In genomic region chr10:128376099-128376454, GRCm38 (mm10) we compare ENCODE assay signal across 9 mouse cellular contexts. TPM values are rescaled to one million over a fixed set of nuclear protein-coding genes. Genes with fewer than 3 reads are reported as not detected.
DNase-seq lines count a peak whose midpoint lies in the region; ATAC-seq and TF ChIP-seq lines count a peak whose summit lies in the region.
"Had no signal": no experiment of that assay in that cellular context is flagged by ENCODE, and none has a peak within 500 bp of the region (broad histone marks: within the 10 kb centered on the region; RNA-seq: fewer than 3 reads in every experiment).

No protein-coding gene starts in this region.

- H3K9me3 ChIP-seq in heart, embryonic 15.5 days (replicated peaks), result no peaks in the 10 kb centered on the region
- H3K9me3 ChIP-seq in G1E (replicated peaks), result no peaks in the 10 kb centered on the region
- H3K9me3 ChIP-seq in hindbrain, embryonic 10.5 days, result no peaks in the 10 kb centered on the region

- WGBS in heart, embryonic 15.5 days, result 52% methylated on average over 4 of the region's 4 CpGs
- WGBS in hindbrain, embryonic 10.5 days, result 49% methylated on average over 4 of the region's 4 CpGs
- 66% methylated on average over 4 of the region's 4 CpGs for WGBS in macrophage (ENCODE audit: missing documents)

- TF ChIP-seq CTCF in G1E (IDR thresholded peaks at IDR 0.05; ENCODE audit: low read depth, low read length), result no peak

- peaks cover 26% of the 10 kb centered on the region for H3K79me2 ChIP-seq in macrophage (ENCODE audit: inconsistent target)

- no peaks in the 10 kb centered on the region for H3K27me3 ChIP-seq in heart, embryonic 15.5 days
- no peaks in the 10 kb centered on the region for H3K27me3 ChIP-seq in G1E (ENCODE audit: insufficient read depth, low read length)
- H3K27me3 ChIP-seq in hindbrain, embryonic 10.5 days (ENCODE audit: insufficient read depth, poor library complexity, severe bottlenecking), result no peaks in the 10 kb centered on the region

- ATAC-seq in heart, embryonic 15.5 days (replicated peaks; ENCODE audit: insufficient number of reproducible peaks, insufficient read depth, low FRiP score, low read depth), result no peak
- no peak for ATAC-seq in G1E (ENCODE audit: extremely low read depth, insufficient number of reproducible peaks, low FRiP score, poor library complexity, severe bottlenecking)

- H3K9ac ChIP-seq in heart, embryonic 15.5 days, result peak overlapping the region; percentile 98; the same call in 1 of the 2 replicates

- peak overlapping the region; percentile 96 for H3K27ac ChIP-seq in heart, embryonic 15.5 days
- peak overlapping the region; percentile 98 for H3K27ac ChIP-seq in hindbrain, embryonic 10.5 days
- H3K27ac ChIP-seq in macrophage, result peak overlapping the region; percentile 77

- H3K36me3 ChIP-seq in heart, embryonic 15.5 days, result peaks cover 26% of the 10 kb centered on the region
- peaks cover 31% of the 10 kb centered on the region for H3K36me3 ChIP-seq in G1E (replicated peaks)
- H3K36me3 ChIP-seq in hindbrain, embryonic 10.5 days, result peaks cover 32% of the 10 kb centered on the region
- H3K36me3 ChIP-seq in macrophage (ENCODE audit: inconsistent target), result peaks cover 20% of the 10 kb centered on the region; the same call in 1 of the 2 replicates

- H3K4me3 ChIP-seq in heart, embryonic 15.5 days, result peak overlapping the region; percentile 85
- H3K4me3 ChIP-seq in G1E (ENCODE audit: low read depth, low read length), result peak overlapping the region; percentile 88; the same call in 1 of the 2 replicates
- H3K4me3 ChIP-seq in hindbrain, embryonic 10.5 days, result peak overlapping the region; percentile 98
- H3K4me3 ChIP-seq in macrophage (ENCODE audit: inconsistent target), result peak overlapping the region; percentile 22; the same call in 1 of the 2 replicates

- DNase-seq in heart, adult 11 months, result no peak
- no peak for DNase-seq in G1E (ENCODE audit: low spot score)
- DNase-seq in hindbrain, embryonic 10.5 days (ENCODE audit: low spot score), result no peak
- no peak for DNase-seq in thymus, postnatal 36 days
- DNase-seq in spleen, postnatal 4 days (ENCODE audit: low spot score in 2 of 2), result no peak
- no peak for DNase-seq in adrenal gland, adult 2 months

- peak overlapping the region; percentile 90 for H3K4me2 ChIP-seq in heart, embryonic 15.5 days

- peaks cover 32% of the 10 kb centered on the region for H3K4me1 ChIP-seq in heart, embryonic 15.5 days (replicated peaks)
- peaks cover 53% of the 10 kb centered on the region for H3K4me1 ChIP-seq in G1E (ENCODE audit: insufficient read depth, low read depth, low read length)
- peaks cover 28% of the 10 kb centered on the region for H3K4me1 ChIP-seq in hindbrain, embryonic 10.5 days (replicated peaks)

RNA-seq across cellular contexts. Expression of gene Ankrd52, which starts 0.8 kb away (rescaled TPM):
- polyA plus RNA-seq in heart, embryonic 15.5 days (2015; fragmentation: Nextera tagmentation; extraction: Ambion mirVana), result 6.8 and 11.8 TPM in 2 replicates
- total RNA-seq in G1E (2014; fragmentation: Nextera tagmentation) (72.9 and 80.4 TPM in 2 replicates), G1E (2017) (5.9 and 6.6 TPM in 2 replicates)
- polyA plus RNA-seq in G1E (2012) (68.3 and 75.9 TPM in 2 replicates), macrophage (2018) (23.3 to 29.3 TPM (median 26.0 TPM) in 3 replicates)
- 9.6 and 10.3 TPM in 2 replicates for polyA plus RNA-seq in hindbrain, embryonic 10.5 days (2016; fragmentation: Nextera tagmentation; extraction: Ambion mirVana)
- 100 to 1,000 TPM in 14 of 26 experiments, 10 to 100 TPM in 12; 50.9 to 167 (median 110) TPM for total RNA-seq in macrophage (2018; cell fraction: chromatin; rRNA removed)
- 10 to 100 TPM; 21.8 to 48.7 (median 34.6) TPM for total RNA-seq in macrophage (2018; cell fraction: cytosol; rRNA removed)
- 100 to 1,000 TPM in 2 of 26 experiments, 10 to 100 TPM in 24; 40.0 to 119 (median 63.2) TPM for total RNA-seq in macrophage (2018; cell fraction: nucleus; rRNA removed)
- 10 to 100 TPM; 48.3 to 59.3 TPM for total RNA-seq in adrenal gland, adult 2 months (2021)
- polyA plus RNA-seq in adrenal gland, adult 2 months (2012; rRNA removed), result 44.2 and 53.1 TPM in 2 replicates

RNA-seq across cellular contexts. Expression of gene Coq10a, which starts 7.3 kb away (rescaled TPM):
- polyA plus RNA-seq in heart, embryonic 15.5 days (2015; fragmentation: Nextera tagmentation; extraction: Ambion mirVana), result 17.0 TPM in 2 replicates
- 28.8 and 29.8 TPM in 2 replicates for total RNA-seq in G1E (2014; fragmentation: Nextera tagmentation)
- 24.9 and 27.4 TPM in 2 replicates for total RNA-seq in G1E (2017)
- polyA plus RNA-seq in G1E (2012), result 7.3 and 8.7 TPM in 2 replicates
- polyA plus RNA-seq in hindbrain, embryonic 10.5 days (2016; fragmentation: Nextera tagmentation; extraction: Ambion mirVana), result 14.5 and 21.6 TPM in 2 replicates
- total RNA-seq in macrophage (2018; cell fraction: chromatin; rRNA removed), result 100 to 1,000 TPM in 2 of 26 experiments, 10 to 100 TPM in 24; 13.3 to 122 (median 50.9) TPM
- total RNA-seq in macrophage (2018; cell fraction: cytosol; rRNA removed), result 10 to 100 TPM; 12.0 to 35.3 (median 21.6) TPM
- 100 to 1,000 TPM in 3 of 26 experiments, 10 to 100 TPM in 23; 11.0 to 129 (median 43.5) TPM for total RNA-seq in macrophage (2018; cell fraction: nucleus; rRNA removed)
- polyA plus RNA-seq in macrophage (2018), result 20.5 to 35.2 TPM (median 25.5 TPM) in 3 replicates
- 10 to 100 TPM; 72.2 to 77.1 TPM for total RNA-seq in adrenal gland, adult 2 months (2021)
- polyA plus RNA-seq in adrenal gland, adult 2 months (2012; rRNA removed), result 44.2 and 116 TPM in 2 replicates

RNA-seq across cellular contexts. Expression of gene Slc39a5, which starts 25.0 kb away (rescaled TPM):
- 0.24 and 0.81 TPM in 2 replicates for polyA plus RNA-seq in heart, embryonic 15.5 days (2015; fragmentation: Nextera tagmentation; extraction: Ambion mirVana)
- total RNA-seq in G1E (2014; fragmentation: Nextera tagmentation) (not detected in 2 replicates), G1E (2017) (not detected in 2 replicates)
- polyA plus RNA-seq in G1E (2012) (not detected in 2 replicates), macrophage (2018) (not detected in 3 replicates)
- polyA plus RNA-seq in hindbrain, embryonic 10.5 days (2016; fragmentation: Nextera tagmentation; extraction: Ambion mirVana), result 0.55 TPM in 1 of 2 replicates, not detected in the other
- under 1 TPM in 1 of 26 experiments, not detected in 25; 0.92 TPM for total RNA-seq in macrophage (2018; cell fraction: chromatin; rRNA removed)
- total RNA-seq in macrophage (2018; cell fraction: cytosol; rRNA removed), result not detected
- not detected for total RNA-seq in macrophage (2018; cell fraction: nucleus; rRNA removed)
- not detected for total RNA-seq in adrenal gland, adult 2 months (2021)
- polyA plus RNA-seq in adrenal gland, adult 2 months (2012; rRNA removed), result not detected in 2 replicates
- total RNA-seq: common myeloid progenitor, adult 5-6 weeks had no signal

RNA-seq across cellular contexts. Expression of gene Nabp2, which starts 35.2 kb away (rescaled TPM):
- polyA plus RNA-seq in heart, embryonic 15.5 days (2015; fragmentation: Nextera tagmentation; extraction: Ambion mirVana), result 52.6 and 58.9 TPM in 2 replicates
- total RNA-seq in G1E (2014; fragmentation: Nextera tagmentation) (121 and 148 TPM in 2 replicates), G1E (2017) (34.2 and 37.3 TPM in 2 replicates)
- polyA plus RNA-seq in G1E (2012) (152 and 197 TPM in 2 replicates), macrophage (2018) (44.1 to 130 TPM (median 65.7 TPM) in 3 replicates)
- polyA plus RNA-seq in hindbrain, embryonic 10.5 days (2016; fragmentation: Nextera tagmentation; extraction: Ambion mirVana), result 144 and 147 TPM in 2 replicates
- total RNA-seq in macrophage (2018; cell fraction: chromatin; rRNA removed), result 10 to 100 TPM in 12 of 26 experiments, 1 to 10 TPM in 14; 2.0 to 21.4 (median 9.2) TPM
- 10 to 100 TPM; 33.5 to 58.9 (median 48.1) TPM for total RNA-seq in macrophage (2018; cell fraction: cytosol; rRNA removed)
- total RNA-seq in macrophage (2018; cell fraction: nucleus; rRNA removed), result 10 to 100 TPM in 16 of 26 experiments, 1 to 10 TPM in 10; 5.7 to 22.4 (median 12.2) TPM
- total RNA-seq in adrenal gland, adult 2 months (2021), result 10 to 100 TPM; 79.3 to 93.8 TPM
- 21.3 and 22.2 TPM in 2 replicates for polyA plus RNA-seq in adrenal gland, adult 2 months (2012; rRNA removed)

RNA-seq across cellular contexts. Expression of gene Rnf41, which starts 35.4 kb away (rescaled TPM):
- 25.5 and 29.0 TPM in 2 replicates for polyA plus RNA-seq in heart, embryonic 15.5 days (2015; fragmentation: Nextera tagmentation; extraction: Ambion mirVana)
- total RNA-seq in G1E (2014; fragmentation: Nextera tagmentation) (21.7 and 26.8 TPM in 2 replicates), G1E (2017) (16.6 and 17.8 TPM in 2 replicates)
- polyA plus RNA-seq in G1E (2012) (11.7 and 14.6 TPM in 2 replicates), macrophage (2018) (26.5 to 35.2 TPM (median 33.6 TPM) in 3 replicates)
- polyA plus RNA-seq in hindbrain, embryonic 10.5 days (2016; fragmentation: Nextera tagmentation; extraction: Ambion mirVana), result 46.7 and 48.0 TPM in 2 replicates
- 100 to 1,000 TPM in 1 of 26 experiments, 10 to 100 TPM in 25; 20.7 to 101 (median 48.4) TPM for total RNA-seq in macrophage (2018; cell fraction: chromatin; rRNA removed)
- 10 to 100 TPM; 26.8 to 47.9 (median 36.3) TPM for total RNA-seq in macrophage (2018; cell fraction: cytosol; rRNA removed)
- 100 to 1,000 TPM in 1 of 26 experiments, 10 to 100 TPM in 25; 28.1 to 103 (median 45.2) TPM for total RNA-seq in macrophage (2018; cell fraction: nucleus; rRNA removed)
- total RNA-seq in adrenal gland, adult 2 months (2021), result 10 to 100 TPM; 39.1 to 41.7 TPM
- 24.4 and 28.4 TPM in 2 replicates for polyA plus RNA-seq in adrenal gland, adult 2 months (2012; rRNA removed)

Comparison
In these comparisons a context has a peak if more than half of its experiments do, and no peak if none do; other contexts are left out.
1. H3K4me3 ChIP-seq: peak in every context shown above with its lines; median percentile 98 in hindbrain, embryonic 10.5 days; 88 in G1E; 85 in heart, embryonic 15.5 days; 22 in macrophage.